Mouse (Mus musculus): ENCODE data around the gene Oaz1.

DNA sequence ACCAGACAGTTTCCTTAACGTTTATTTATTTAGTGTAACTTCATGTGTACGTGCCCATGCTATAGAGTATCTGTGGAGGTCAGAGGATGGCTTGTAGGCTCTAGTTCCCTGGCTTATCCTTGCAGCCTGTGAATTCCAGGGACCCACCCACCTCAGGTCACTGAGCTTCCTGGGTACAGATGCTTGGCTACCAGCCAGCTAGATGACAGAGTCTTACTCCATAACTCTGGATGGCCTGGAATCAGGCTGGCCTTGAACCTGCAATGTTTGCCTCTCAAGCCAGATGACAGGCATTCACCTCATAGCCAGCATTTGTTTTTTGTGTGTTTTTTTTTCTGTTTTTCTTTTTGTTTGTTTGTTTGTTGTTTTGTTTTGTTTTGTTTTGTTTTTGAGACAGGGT is 9.3 kb upstream of the Oaz1 start:
- no peak for TF ChIP-seq CTCF (IDR thresholded peaks at IDR 0.05; ENCODE audit: control insufficient read depth, insufficient read depth, low read length)
- no peak for TF ChIP-seq POLR2A (IDR thresholded peaks at IDR 0.05; ENCODE audit: borderline replicate concordance, control insufficient read depth, low read depth, low read length)
